Mouse (Mus musculus) kidney, adult 2 months (tissue): ENCODE measurements around the gene OR5BS1P. TPM values are rescaled to one million over a fixed set of nuclear protein-coding genes. Genes with fewer than 3 reads are reported as not detected.
"Not testable (repeated sequence)": the region's sequence is repeated elsewhere in the genome, so short reads cannot be mapped to it uniquely, and the experiment has no call there.

ENCODE experiments used
- DNase-seq: peaks from one replicate; pipeline ENCODE4 v3.0.0; 2021
- H3K27ac ChIP-seq: fragments of 200-500 bp; 2 replicates; pipeline ENCODE4 v1.5.1; 2012; ENCODE audit warnings: low read depth, low read length, control low read depth, inconsistent platforms; ENCODE audit not compliant: insufficient read depth
- H3K27me3 ChIP-seq: fragments of 200-500 bp; replicated peaks from 2 replicates; pipeline ENCODE4 v1.6.1; 2012; ENCODE audit warnings: mild to moderate bottlenecking, moderate library complexity, low read length, inconsistent platforms; ENCODE audit not compliant: control insufficient read depth, insufficient read depth
- H3K36me3 ChIP-seq: fragments of 200-500 bp; 2 replicates; pipeline ENCODE4 v1.6.1; 2012; ENCODE audit warnings: mild to moderate bottlenecking, moderate library complexity, low read length, inconsistent platforms; ENCODE audit not compliant: control insufficient read depth, insufficient read depth
- H3K4me1 ChIP-seq: fragments of 200-500 bp; 2 replicates; pipeline ENCODE4 v1.6.1; 2011; ENCODE audit warnings: low read length; ENCODE audit not compliant: control insufficient read depth, insufficient read depth
- H3K4me3 ChIP-seq: fragments of 200-500 bp; 2 replicates; pipeline ENCODE4 v1.5.1; 2011; ENCODE audit warnings: mild to moderate bottlenecking, low read depth, low read length, control low read depth; ENCODE audit not compliant: insufficient read depth
- CTCF ChIP-seq: fragments of 200-500 bp; conservative IDR thresholded peaks from 2 replicates; pipeline ENCODE4 v1.5.1; 2011; ENCODE audit warnings: low read depth, mild to moderate bottlenecking, control low read depth, low read length, moderate library complexity, mixed read lengths; ENCODE audit not compliant: insufficient read depth, insufficient read length
- POLR2A ChIP-seq: fragments of 200-500 bp; IDR thresholded peaks from one replicate; pipeline ENCODE4 v1.6.1; 2011; ENCODE audit warnings: low read depth, low read length, control low read depth
- WGBS: fragments of 180-500 bp; shearing (Covaris S2); methylation state at CpG from one replicate; pipeline ENCODE4 v1.1.7; 2018; 5-methylcytosine and 5-hydroxymethylcytosine counted together
- polyA plus RNA-seq: library from polyadenylated mRNA; depleted of rRNA; stranded (reverse); fragments of >200 nt; gene quantifications from 2 replicates; pipeline ENCODE4 v1.2.3, GENCODE M21; 2012; rRNA removed

Gene OR5BS1P
- not detected in 2 replicates for polyA plus RNA-seq

GRCm38 (mm10) chr15:98469596-98469995 is at the start of gene OR5BS1P:
TSS of gene OR5BS1P (plus strand) at chr15:98469896.
- DNase-seq: no peak
- H3K27ac ChIP-seq: no peak within 1 kb of the TSS
- no peaks in the 10 kb centered on the region for H3K36me3 ChIP-seq
- H3K4me3 ChIP-seq: no peak within 1 kb of the TSS
- H3K4me1 ChIP-seq: no peaks in the 10 kb centered on the region
- TF ChIP-seq CTCF: no peak
- TF ChIP-seq POLR2A: no peak
- 92% methylated on average over 4 of the region's 4 CpGs for WGBS
- no peaks in the 10 kb centered on the region for H3K27me3 ChIP-seq

- no peaks in the 10 kb centered on the region for H3K27me3 ChIP-seq
- no peak overlapping the region for H3K4me3 ChIP-seq
- DNase-seq: no peak
- WGBS: 65% methylated on average over 4 of the region's 4 CpGs
- no peak overlapping the region for H3K27ac ChIP-seq
- TF ChIP-seq POLR2A: no peak
- no peak for TF ChIP-seq CTCF
- H3K4me1 ChIP-seq: no peaks in the 10 kb centered on the region
- H3K36me3 ChIP-seq: no peaks in the 10 kb centered on the region
Observed at GRCm38 (mm10) chr15:98420897-98421296, 48.8 kb upstream of the OR5BS1P start.

GRCm38 (mm10) chr15:98424326-98424725 is 45.4 kb upstream of the OR5BS1P start:
- no peak overlapping the region for H3K4me3 ChIP-seq
- no peaks in the 10 kb centered on the region for H3K27me3 ChIP-seq
- H3K4me1 ChIP-seq: no peaks in the 10 kb centered on the region
- no peak for TF ChIP-seq CTCF
- no peak for TF ChIP-seq POLR2A
- WGBS: 66% methylated on average over 14 of the region's 14 CpGs
- DNase-seq: no peak
- no peaks in the 10 kb centered on the region for H3K36me3 ChIP-seq
- no peak overlapping the region for H3K27ac ChIP-seq

GRCm38 (mm10) chr15:98424753-98425152 is 44.9 kb upstream of the OR5BS1P start:
- TF ChIP-seq CTCF: no peak
- no peak for TF ChIP-seq POLR2A
- no peaks in the 10 kb centered on the region for H3K4me1 ChIP-seq
- no peak overlapping the region for H3K27ac ChIP-seq
- WGBS: 23% methylated on average over 6 of the region's 6 CpGs
- DNase-seq: no peak
- no peaks in the 10 kb centered on the region for H3K27me3 ChIP-seq
- no peak overlapping the region for H3K4me3 ChIP-seq
- no peaks in the 10 kb centered on the region for H3K36me3 ChIP-seq

GRCm38 (mm10) chr15:98425188-98425587 is 44.5 kb upstream of the OR5BS1P start:
- Histone ChIP-seq H3K4me1 (no peaks in the 10 kb centered on the region), H3K4me3 (no peak overlapping the region), H3K27me3 (no peaks in the 10 kb centered on the region), H3K27ac (no peak overlapping the region), H3K36me3 (no peaks in the 10 kb centered on the region)
- TF ChIP-seq CTCF (no peak), POLR2A (no peak)
- no peak for DNase-seq
- 33% methylated on average over 7 of the region's 7 CpGs for WGBS

- not testable (repeated sequence) for H3K27ac ChIP-seq, H3K4me3 ChIP-seq, H3K27me3 ChIP-seq, H3K4me1 ChIP-seq, H3K36me3 ChIP-seq, DNase-seq
- 67% methylated on average over 5 of the region's 5 CpGs for WGBS
Observed at GRCm38 (mm10) chr15:98430925-98431324, 38.8 kb upstream of the OR5BS1P start, which contains the start of gene Olfr282. TSS of gene Olfr282 (plus strand) at chr15:98431225.

- H3K4me3 ChIP-seq: no peak overlapping the region
- no peaks in the 10 kb centered on the region for H3K27me3 ChIP-seq
- H3K36me3 ChIP-seq: no peaks in the 10 kb centered on the region
- H3K27ac ChIP-seq: no peak overlapping the region
- TF ChIP-seq CTCF (no peak), POLR2A (no peak)
- no peak for DNase-seq
- H3K4me1 ChIP-seq: no peaks in the 10 kb centered on the region
- 86% methylated on average over 3 of the region's 3 CpGs for WGBS
Observed at GRCm38 (mm10) chr15:98444561-98444960, 25.1 kb upstream of the OR5BS1P start.

- peak; percentile 71 for DNase-seq
- Histone ChIP-seq H3K4me3 (no peak overlapping the region), H3K27me3 (no peaks in the 10 kb centered on the region), H3K36me3 (no peaks in the 10 kb centered on the region), H3K4me1 (no peaks in the 10 kb centered on the region), H3K27ac (no peak overlapping the region)
- WGBS: 48% methylated on average over 4 of the region's 4 CpGs
- no peak for TF ChIP-seq POLR2A
- no peak for TF ChIP-seq CTCF
Observed at GRCm38 (mm10) chr15:98448521-98448920, 21.2 kb upstream of the OR5BS1P start.
